Mouse (Mus musculus) neural tube, embryonic 13.5 days (tissue): ENCODE results near the gene Lsmem1. TPM values are rescaled to one million over a fixed set of nuclear protein-coding genes. Genes with fewer than 3 reads are reported as not detected.

ENCODE experiments used
- ATAC-seq: fragments of 200-750 bp; cut with Nextera tagmentation; 2 replicates; pipeline ENCODE4 v1.8.0; 2017; ENCODE audit warnings: low read depth, mild to moderate bottlenecking, moderate TSS enrichment, moderate library complexity
- H3K27ac ChIP-seq: fragments of 300-500 bp; sonication (generic); replicated peaks from 2 replicates; pipeline ENCODE4 v1.5.1; 2015; ENCODE audit warnings: moderate library complexity, mild to moderate bottlenecking, inconsistent platforms
- H3K27me3 ChIP-seq: fragments of 300-500 bp; sonication (generic); 2 replicates; pipeline ENCODE4 v1.6.1; 2015; ENCODE audit warnings: mild to moderate bottlenecking, inconsistent platforms
- H3K36me3 ChIP-seq: fragments of 300-500 bp; sonication (generic); 2 replicates; pipeline ENCODE4 v1.6.1; 2015; ENCODE audit warnings: mild to moderate bottlenecking, inconsistent platforms
- H3K4me1 ChIP-seq: fragments of 300-500 bp; sonication (generic); replicated peaks from 2 replicates; pipeline ENCODE4 v1.6.1; 2015; ENCODE audit warnings: inconsistent platforms
- H3K4me2 ChIP-seq: fragments of 300-500 bp; sonication (generic); 2 replicates; pipeline ENCODE4 v1.6.1; 2015; ENCODE audit warnings: inconsistent platforms, mild to moderate bottlenecking, moderate library complexity
- H3K4me3 ChIP-seq: fragments of 300-500 bp; sonication (generic); 2 replicates; pipeline ENCODE4 v1.5.1; 2015; ENCODE audit warnings: mild to moderate bottlenecking, inconsistent platforms
- H3K9ac ChIP-seq: fragments of 300-500 bp; sonication (generic); 2 replicates; pipeline ENCODE4 v1.6.1; 2015; ENCODE audit warnings: moderate library complexity, mild to moderate bottlenecking, inconsistent platforms
- H3K9me3 ChIP-seq: fragments of 300-500 bp; sonication (generic); 2 replicates; pipeline ENCODE4 v1.6.1; 2016; ENCODE audit warnings: inconsistent platforms
- WGBS: fragments of 180-500 bp; shearing (Covaris S2); methylation state at CpG from one replicate; pipeline ENCODE4 v1.1.7; 2015; 5-methylcytosine and 5-hydroxymethylcytosine counted together
- polyA plus RNA-seq: library from polyadenylated mRNA; unstranded; fragments of >200 nt; fragmentation: Nextera tagmentation; extraction: Ambion mirVana; gene quantifications from 2 replicates; pipeline ENCODE4 v1.2.1, GENCODE M21; 2015

The Lsmem1 gene
- polyA plus RNA-seq, 1 experiment from 2014 or later = 0.15 TPM

GRCm38 (mm10) chr12:40223676-40224075 is 24.4 kb upstream of the Lsmem1 start:
- H3K36me3 ChIP-seq = no peaks in the 10 kb centered on the region
- WGBS = 62% methylated on average over 10 of the region's 10 CpGs
- peak overlapping the region; percentile 65 for H3K4me2 ChIP-seq
- H3K27ac ChIP-seq = peak overlapping the region; percentile 97
- ATAC-seq = no peak
- peaks cover 23% of the 10 kb centered on the region for H3K4me1 ChIP-seq
- H3K27me3 ChIP-seq = no peaks in the 10 kb centered on the region
- H3K9me3 ChIP-seq = no peaks in the 10 kb centered on the region
- H3K4me3 ChIP-seq = peak overlapping the region; percentile 82
- H3K9ac ChIP-seq = peak overlapping the region; percentile 67

GRCm38 (mm10) chr12:40223082-40223619 is 23.9 kb upstream of the Lsmem1 start:
- H3K27me3 ChIP-seq = no peaks in the 10 kb centered on the region
- peak; percentile 99 for ATAC-seq
- WGBS = under 1% methylated on average over 47 of the region's 47 CpGs

GRCm38 (mm10) chr12:40222251-40223081 is 23.2 kb upstream of the Lsmem1 start:
- Histone ChIP-seq H3K27ac (peak overlapping the region; percentile 97), H3K27me3 (no peaks in the 10 kb centered on the region), H3K9me3 (no peaks in the 10 kb centered on the region), H3K4me3 (peak overlapping the region; percentile 82), H3K9ac (peak overlapping the region; percentile 88), H3K36me3 (0 out of 2 replicates have a peak, but pooled peaks cover 4% of the 10 kb centered on the region), H3K4me1 (peaks cover 23% of the 10 kb centered on the region), H3K4me2 (peak overlapping the region; percentile 65)
- peak; percentile 97 for ATAC-seq
- under 1% methylated on average over 81 of the region's 81 CpGs for WGBS

More at GRCm38 (mm10) chr12:40223082-40223619, 23.9 kb upstream of the Lsmem1 start:
- no peaks in the 10 kb centered on the region for H3K9me3 ChIP-seq
- H3K4me1 ChIP-seq = peaks cover 23% of the 10 kb centered on the region
- peak overlapping the region; percentile 82 for H3K4me3 ChIP-seq
- H3K27ac ChIP-seq = peak overlapping the region; percentile 97
- no peaks in the 10 kb centered on the region for H3K36me3 ChIP-seq
- peak overlapping the region; percentile 65 for H3K4me2 ChIP-seq
- peak overlapping the region; percentile 88 for H3K9ac ChIP-seq

GRCm38 (mm10) chr12:40221611-40222010 is 22.3 kb upstream of the Lsmem1 start:
- 15% methylated on average over 5 of the region's 5 CpGs for WGBS
- H3K4me2 ChIP-seq = peak overlapping the region; percentile 65

GRCm38 (mm10) chr12:40220896-40221295 is 21.6 kb upstream of the Lsmem1 start:
- Histone ChIP-seq H3K9me3 (no peaks in the 10 kb centered on the region), H3K9ac (peak overlapping the region; percentile 88; the same call in 1 of the 2 replicates), H3K4me3 (peak overlapping the region; percentile 82), H3K4me1 (peaks cover 23% of the 10 kb centered on the region), H3K36me3 (peaks cover 12% of the 10 kb centered on the region), H3K27me3 (no peaks in the 10 kb centered on the region), H3K27ac (no peak overlapping the region), H3K4me2 (peak overlapping the region; percentile 65)
- 35% methylated on average over 3 of the region's 3 CpGs for WGBS
- ATAC-seq = no peak

More at GRCm38 (mm10) chr12:40221611-40222010, 22.3 kb upstream of the Lsmem1 start:
- Histone ChIP-seq H3K36me3 (peaks cover 8% of the 10 kb centered on the region; the same call in 1 of the 2 replicates), H3K27ac (peak overlapping the region; percentile 97; the same call in 1 of the 2 replicates), H3K9me3 (no peaks in the 10 kb centered on the region), H3K9ac (peak overlapping the region; percentile 88), H3K4me1 (peaks cover 23% of the 10 kb centered on the region), H3K27me3 (no peaks in the 10 kb centered on the region), H3K4me3 (peak overlapping the region; percentile 82)
- no peak for ATAC-seq

- Histone ChIP-seq H3K4me2 (peak overlapping the region; percentile 65), H3K27ac (no peak overlapping the region), H3K27me3 (no peaks in the 10 kb centered on the region), H3K4me1 (peaks cover 28% of the 10 kb centered on the region), H3K4me3 (peak overlapping the region; percentile 82), H3K9me3 (no peaks in the 10 kb centered on the region), H3K36me3 (peaks cover 20% of the 10 kb centered on the region), H3K9ac (peak overlapping the region; percentile 57)
- ATAC-seq = no peak
- WGBS = 57% methylated on average over 3 of the region's 3 CpGs
These were observed 20.8 kb upstream of the Lsmem1 start for GRCm38 (mm10) chr12:40220001-40220570.

- 82% methylated on average over 2 of the region's 2 CpGs for WGBS
- H3K9me3 ChIP-seq = no peaks in the 10 kb centered on the region
- H3K4me2 ChIP-seq = no peak overlapping the region
- H3K4me3 ChIP-seq = no peak overlapping the region
- H3K4me1 ChIP-seq = peaks cover 28% of the 10 kb centered on the region
- H3K36me3 ChIP-seq = peaks cover 36% of the 10 kb centered on the region
- no peak overlapping the region for H3K27ac ChIP-seq
- H3K27me3 ChIP-seq = no peaks in the 10 kb centered on the region
- H3K9ac ChIP-seq = no peak overlapping the region
- no peak for ATAC-seq
These were observed 19.2 kb upstream of the Lsmem1 start for GRCm38 (mm10) chr12:40218430-40218945.

- H3K9ac ChIP-seq = no peak overlapping the region
These were observed 18.5 kb upstream of the Lsmem1 start for GRCm38 (mm10) chr12:40217776-40218175.

GRCm38 (mm10) chr12:40214888-40215876 is 15.9 kb upstream of the Lsmem1 start:
- Histone ChIP-seq H3K4me1 (peaks cover 12% of the 10 kb centered on the region), H3K9ac (no peak overlapping the region), H3K9me3 (no peaks in the 10 kb centered on the region), H3K4me3 (no peak overlapping the region), H3K36me3 (peaks cover 66% of the 10 kb centered on the region), H3K27ac (no peak overlapping the region), H3K4me2 (no peak overlapping the region), H3K27me3 (no peaks in the 10 kb centered on the region)
- ATAC-seq = no peak
- WGBS = 48% methylated on average over 15 of the region's 15 CpGs

More at GRCm38 (mm10) chr12:40217776-40218175, 18.5 kb upstream of the Lsmem1 start:
- peaks cover 44% of the 10 kb centered on the region for H3K36me3 ChIP-seq
- WGBS = 86% methylated on average over 2 of the region's 2 CpGs
- no peaks in the 10 kb centered on the region for H3K27me3 ChIP-seq
- no peak for ATAC-seq
- H3K4me1 ChIP-seq = peaks cover 28% of the 10 kb centered on the region
- no peak overlapping the region for H3K27ac ChIP-seq
- no peaks in the 10 kb centered on the region for H3K9me3 ChIP-seq
- H3K4me3 ChIP-seq = no peak overlapping the region
- H3K4me2 ChIP-seq = no peak overlapping the region

- Histone ChIP-seq H3K27me3 (no peaks in the 10 kb centered on the region), H3K36me3 (peaks cover 80% of the 10 kb centered on the region), H3K4me1 (no peaks in the 10 kb centered on the region), H3K9me3 (no peaks in the 10 kb centered on the region), H3K4me2 (no peak overlapping the region), H3K9ac (no peak overlapping the region), H3K4me3 (no peak overlapping the region), H3K27ac (no peak overlapping the region)
- no peak for ATAC-seq
- WGBS = 87% methylated on average over 3 of the region's 3 CpGs
These were observed 9.8 kb upstream of the Lsmem1 start for GRCm38 (mm10) chr12:40209049-40209448.

- Histone ChIP-seq H3K9me3 (no peaks in the 10 kb centered on the region), H3K36me3 (peaks cover 79% of the 10 kb centered on the region), H3K27ac (no peak overlapping the region), H3K4me2 (no peak overlapping the region), H3K4me3 (no peak overlapping the region), H3K27me3 (no peaks in the 10 kb centered on the region), H3K4me1 (no peaks in the 10 kb centered on the region), H3K9ac (no peak overlapping the region)
- WGBS = 92% methylated on average over 4 of the region's 4 CpGs
- ATAC-seq = no peak
These were observed 8.6 kb upstream of the Lsmem1 start for GRCm38 (mm10) chr12:40207909-40208308.
